Mouse (Mus musculus): Measurements from ENCODE around the gene Pdpr.

GRCm38 (mm10) chr8:111093865-111094718 is at the start of gene Pdpr:
- TF ChIP-seq CTCF (IDR thresholded peaks at IDR 0.05; ENCODE audit: low read depth, low read length) (no peak), POLR2A (IDR thresholded peaks at IDR 0.05; ENCODE audit: insufficient read depth, low read length) (no peak)

Data from ES-Bruce4 (cell line).